Mouse (Mus musculus) kidney, postnatal 14 days (tissue): ENCODE data around the gene Kcnrg.
"Not testable (repeated sequence)": the region's sequence is repeated elsewhere in the genome, so short reads cannot be mapped to it uniquely, and the experiment has no call there.

Source experiments
- DNase-seq: peaks from one replicate; pipeline ENCODE4 v3.0.0; 2022; ENCODE audit warnings: mixed read lengths

The Kcnrg gene

GRCm38 (mm10) chr14:61607157-61607556 is at the start of gene Kcnrg:
Kcnrg (plus strand) TSS chr14:61607457.
- no peak for DNase-seq

GRCm38 (mm10) chr14:61558901-61559300 is 48.4 kb upstream of the Kcnrg start:
- no peak for DNase-seq

GRCm38 (mm10) chr14:61559856-61560255 is 47.4 kb upstream of the Kcnrg start:
- DNase-seq: peak; percentile 16

GRCm38 (mm10) chr14:61566211-61566610 is 41.0 kb upstream of the Kcnrg start:
- DNase-seq: not testable (repeated sequence)

DNA sequence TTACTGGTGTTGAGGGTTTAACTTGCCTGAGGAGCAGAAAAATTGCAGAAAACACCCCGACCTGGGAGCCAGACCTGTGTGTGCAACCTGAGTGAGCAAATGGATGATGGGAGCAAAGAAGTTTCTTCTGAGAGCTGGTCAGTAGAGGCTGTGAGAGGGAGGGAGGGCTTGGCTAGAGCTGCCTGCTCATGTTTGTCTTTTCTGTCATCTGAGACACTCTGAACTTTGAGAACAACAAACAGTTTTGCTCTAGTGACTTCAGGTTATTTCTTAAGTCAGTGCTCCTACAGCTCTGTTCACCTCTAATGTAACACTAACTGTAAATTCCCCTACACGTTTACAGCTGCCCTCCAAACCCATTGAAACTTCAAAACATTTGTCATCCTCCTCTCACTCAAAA is 37.9 kb upstream of the Kcnrg start:
- DNase-seq: no peak

- peak; percentile 89 for DNase-seq
These were observed 35.9 kb upstream of the Kcnrg start for GRCm38 (mm10) chr14:61571366-61571765.

DNA sequence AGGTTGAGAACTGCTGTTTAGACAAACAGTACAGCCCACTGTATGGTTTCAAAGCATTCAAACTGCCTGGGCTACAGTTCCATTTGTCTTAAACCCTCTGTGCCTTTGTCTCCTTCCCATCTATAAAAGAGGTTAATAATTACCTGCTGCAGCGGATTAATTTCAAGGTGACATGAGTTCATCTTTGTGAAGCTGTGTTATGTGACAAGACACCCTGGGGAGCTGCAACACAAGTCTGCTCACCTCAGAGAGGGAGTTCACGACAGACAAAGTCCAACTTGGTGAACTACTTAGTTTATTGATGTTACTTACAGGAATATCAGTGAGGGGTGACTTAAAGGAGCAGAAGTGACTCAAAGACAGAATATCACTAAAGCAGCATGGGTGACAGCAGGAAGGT is 35.1 kb upstream of the Kcnrg start:
- peak; percentile 49 for DNase-seq

- no peak for DNase-seq
These were observed 32.2 kb upstream of the Kcnrg start for GRCm38 (mm10) chr14:61575066-61575465.

GRCm38 (mm10) chr14:61575941-61576340 is 31.3 kb upstream of the Kcnrg start:
- DNase-seq: no peak

DNA sequence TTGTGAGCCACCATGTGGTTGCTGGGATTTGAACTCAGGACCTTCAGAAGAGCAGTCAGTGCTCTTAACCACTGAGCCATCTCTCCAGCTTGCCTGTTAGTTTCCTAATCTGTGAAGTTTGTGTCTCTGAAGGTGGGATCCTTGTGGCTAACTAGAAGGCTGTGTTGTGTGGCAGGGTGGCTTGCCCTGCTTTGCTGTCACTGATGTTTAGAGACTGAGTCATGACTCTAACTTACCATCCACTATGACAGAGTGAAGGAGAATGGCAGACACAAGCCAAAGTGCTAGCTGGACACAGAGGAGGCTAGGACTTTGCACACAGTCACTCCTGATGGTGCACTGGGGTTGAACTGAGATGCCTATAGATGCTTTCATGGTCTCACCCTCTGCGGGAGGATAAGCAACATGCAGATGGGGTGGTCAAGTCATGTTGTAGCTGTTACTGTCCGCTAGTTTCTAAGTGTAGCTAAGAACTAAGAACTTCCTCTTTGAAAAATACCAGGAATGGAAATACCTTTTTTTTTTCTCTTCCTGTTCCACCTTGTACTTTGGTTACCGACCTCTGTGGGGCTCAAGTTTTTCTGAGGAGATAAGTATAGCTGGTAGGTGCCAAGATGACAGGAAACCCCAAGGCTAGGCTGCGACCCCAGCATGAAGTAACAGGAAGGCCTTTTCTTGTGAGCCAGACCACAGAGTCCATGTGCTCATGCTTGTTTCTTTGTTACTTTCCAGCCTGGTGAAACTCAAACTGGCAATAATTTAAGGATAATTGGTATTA is 17.8 kb upstream of the Kcnrg start:
- no peak for DNase-seq

DNA sequence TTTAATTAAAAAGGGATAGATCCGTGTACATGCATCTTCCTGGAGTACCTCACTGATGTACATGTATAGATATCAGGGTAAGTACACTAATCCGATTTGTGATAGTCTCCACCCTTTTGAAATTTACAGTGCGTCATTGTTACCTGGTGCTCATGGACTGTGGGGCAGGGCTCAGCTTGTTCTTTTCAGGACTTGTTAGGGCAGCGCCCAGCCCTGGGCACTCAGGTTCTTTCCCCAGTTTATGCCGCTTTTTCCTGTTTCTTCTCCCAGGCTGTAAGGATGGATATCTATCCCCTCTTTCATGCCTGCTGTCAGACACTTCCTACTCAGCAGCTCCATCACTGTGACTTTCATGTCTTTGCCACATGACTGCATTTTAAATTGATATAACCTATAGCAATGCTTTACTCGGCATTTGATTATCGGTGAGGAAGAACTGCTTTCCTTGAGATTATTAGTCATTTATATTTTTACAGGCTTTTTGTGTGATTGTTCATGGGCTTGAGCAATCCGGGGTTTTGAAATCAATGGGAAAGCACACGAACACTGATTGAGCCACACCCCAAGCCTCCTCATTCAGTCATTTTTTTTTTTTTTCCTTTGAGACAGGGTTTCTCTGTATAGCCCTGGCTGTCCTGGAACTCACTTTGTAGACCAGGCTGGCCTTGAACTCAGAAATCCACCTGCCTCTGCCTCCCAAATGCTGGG is 10.4 kb upstream of the Kcnrg start:
- no peak for DNase-seq

GRCm38 (mm10) chr14:61597968-61598367 is 9.3 kb upstream of the Kcnrg start, which contains the start of gene Trim13:
Trim13 (plus strand) TSS chr14:61598247.
- no peak for DNase-seq

- peak; percentile 95 for DNase-seq
These were observed 8.0 kb upstream of the Kcnrg start for GRCm38 (mm10) chr14:61599057-61599806.

DNA sequence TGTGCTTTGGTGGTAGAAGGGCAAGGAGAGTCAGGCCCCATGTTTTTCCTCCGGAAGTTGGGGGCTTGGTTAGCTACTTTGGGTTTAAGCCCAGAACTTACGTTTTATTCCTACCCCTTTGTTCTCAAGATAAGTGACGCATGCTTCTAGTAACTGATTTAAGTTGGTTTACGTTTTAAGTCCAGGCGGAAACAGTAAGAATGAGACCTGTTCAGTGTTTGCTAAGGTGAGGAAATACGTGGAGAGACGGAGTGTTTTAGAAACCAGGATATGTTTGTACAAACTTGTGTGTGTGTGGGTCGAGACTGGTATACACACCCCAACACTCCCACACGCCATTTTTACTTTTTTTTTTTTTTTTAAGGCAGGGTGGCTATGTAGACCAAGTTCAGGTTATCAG is 5.9 kb upstream of the Kcnrg start:
- no peak for DNase-seq

- no peak for DNase-seq
These were observed 4.0 kb upstream of the Kcnrg start for GRCm38 (mm10) chr14:61603069-61603755.

GRCm38 (mm10) chr14:61604081-61604480 is 3.2 kb upstream of the Kcnrg start:
- DNase-seq: no peak

GRCm38 (mm10) chr14:61606088-61606487 is 1.2 kb upstream of the Kcnrg start:
- DNase-seq: not testable (repeated sequence)

GRCm38 (mm10) chr14:61611766-61612165 is 4.5 kb downstream of the Kcnrg start:
- DNase-seq: peak; percentile 71

- no peak for DNase-seq
These were observed 6.1 kb downstream of the Kcnrg start for GRCm38 (mm10) chr14:61613319-61613718.

- DNase-seq: no peak
These were observed 13.1 kb downstream of the Kcnrg start for GRCm38 (mm10) chr14:61620371-61620770.

DNA sequence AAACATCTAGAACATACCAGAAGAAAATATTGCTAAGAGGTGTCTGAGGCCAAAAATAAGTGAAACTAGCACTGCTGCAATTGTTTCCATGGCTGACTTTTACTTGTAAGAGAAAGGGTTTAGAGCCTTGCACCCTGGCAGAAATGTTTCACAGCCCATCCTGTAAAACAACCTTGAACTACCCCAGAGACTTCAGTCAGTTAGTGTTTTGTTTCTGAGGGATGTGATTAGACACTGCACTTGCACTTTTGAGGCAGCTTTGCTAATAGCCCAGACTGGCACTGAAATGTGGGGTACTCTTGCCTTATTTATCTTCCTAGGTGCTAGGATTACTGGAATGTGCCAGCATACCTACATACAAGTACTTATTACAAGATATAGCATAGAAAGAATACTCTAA is 28.7 kb downstream of the Kcnrg start:
- no peak for DNase-seq

GRCm38 (mm10) chr14:61642668-61643067 is 35.4 kb downstream of the Kcnrg start:
- DNase-seq: no peak

DNA sequence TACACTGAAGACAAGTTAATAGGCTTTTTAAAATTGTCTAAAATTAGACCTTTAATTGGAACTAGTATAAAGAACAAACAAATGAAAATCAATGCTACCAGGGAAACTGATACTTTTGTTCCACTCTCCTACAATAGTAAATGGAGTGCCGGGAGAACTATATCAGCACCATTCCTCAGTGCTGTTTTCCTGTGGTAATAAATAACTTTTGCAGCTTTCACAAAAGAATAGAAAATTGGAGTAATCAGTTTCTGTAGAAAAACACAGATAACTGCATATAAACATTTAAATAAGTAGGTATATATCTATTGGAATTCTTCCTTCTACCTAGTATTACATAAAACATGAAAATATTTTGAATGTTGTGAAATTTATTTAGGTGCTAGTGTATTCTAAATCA is 38.3 kb downstream of the Kcnrg start:
- no peak for DNase-seq
